Mouse (Mus musculus) MEL (cell line): ENCODE measurements at regions not wholly inside any gene's neighbourhood (a gene's known extent, or its start where the extent isn't known, plus 50 kb on each side); places are given as distances from the start of the nearest gene placed in this dataset.

Source experiments
- CTCF ChIP-seq, 3 experiments: IDR thresholded peaks in 2 of 3; conservative IDR thresholded peaks in 1 of 3; 2 replicates each; pipeline ENCODE4 v1.5.1; 2011 to 2012; ENCODE audit warnings: low read length in 3 of 3, low read depth in 2 of 3, mild to moderate bottlenecking in 2 of 3, improper control_type of control experiment in 1 of 3, inconsistent platforms in 1 of 3, mixed read lengths in 1 of 3, moderate library complexity in 1 of 3; ENCODE audit not compliant: control insufficient read depth in 1 of 3, insufficient read depth in 1 of 3, poor library complexity in 1 of 3, severe bottlenecking in 1 of 3
- EP300 ChIP-seq, 2 experiments: IDR thresholded peaks; 2 replicates each; pipeline ENCODE4 v1.6.1; 2011; ENCODE audit warnings: improper control_type of control experiment in 2 of 2, low read length in 2 of 2, low read depth in 1 of 2, mild to moderate bottlenecking in 1 of 2
- GABPA ChIP-seq: IDR thresholded peaks from 2 replicates; pipeline ENCODE4 v1.6.1; 2012; ENCODE audit warnings: low read depth, mild to moderate bottlenecking, inconsistent platforms, low read length, improper control_type of control experiment, moderate library complexity
- GATA1 ChIP-seq: IDR thresholded peaks from 2 replicates; pipeline ENCODE4 v1.6.1; 2011; ENCODE audit warnings: low read depth, low read length, improper control_type of control experiment
- HCFC1 ChIP-seq: IDR thresholded peaks from 2 replicates; pipeline ENCODE4 v1.6.1; 2012; ENCODE audit warnings: low read depth, mild to moderate bottlenecking, inconsistent platforms, low read length, improper control_type of control experiment, moderate library complexity
- KAT2A ChIP-seq: conservative IDR thresholded peaks from 2 replicates; pipeline ENCODE4 v1.6.1; 2012; ENCODE audit warnings: low read depth, low read length, improper control_type of control experiment, inconsistent platforms
- MAZ ChIP-seq: IDR thresholded peaks from 2 replicates; pipeline ENCODE4 v1.6.1; 2012; ENCODE audit warnings: low read depth, mild to moderate bottlenecking, inconsistent platforms, low read length, improper control_type of control experiment
- NELFE ChIP-seq: IDR thresholded peaks from 2 replicates; pipeline ENCODE4 v1.6.1; 2011; ENCODE audit warnings: low read depth, low read length, improper control_type of control experiment
- POLR2A ChIP-seq, 2 experiments: IDR thresholded peaks; 2 replicates each; pipeline ENCODE4 v1.6.1; 2011 to 2012; ENCODE audit warnings: low read length in 2 of 2, mild to moderate bottlenecking in 2 of 2, control low read depth in 1 of 2, improper control_type of control experiment in 1 of 2, low read depth in 1 of 2, moderate library complexity in 1 of 2; ENCODE audit not compliant: control insufficient read depth in 1 of 2, insufficient read depth in 1 of 2, poor library complexity in 1 of 2
- RAD21 ChIP-seq: IDR thresholded peaks from 2 replicates; pipeline ENCODE4 v1.6.1; 2011; ENCODE audit warnings: mild to moderate bottlenecking, low read depth, low read length, improper control_type of control experiment

- TF ChIP-seq HCFC1 (no peak), GABPA (no peak), KAT2A (no peak), MAZ (no peak), CTCF (IDR thresholded peaks at IDR 0.05 in 2 of 3, conservative IDR thresholded peaks at IDR 0.05 in 1 of 3; ENCODE audit: control insufficient read depth in 1 of 3, insufficient read depth in 1 of 3, low read depth in 2 of 3, low read length in 3 of 3, poor library complexity in 1 of 3, severe bottlenecking in 1 of 3) (no peak), POLR2A (IDR thresholded peaks at IDR 0.05; ENCODE audit: control insufficient read depth in 1 of 2, insufficient read depth in 1 of 2, low read depth in 1 of 2, low read length in 2 of 2, poor library complexity in 1 of 2) (no peak), GATA1 (no peak), RAD21 (no peak), NELFE (no peak), EP300 (IDR thresholded peaks at IDR 0.05; ENCODE audit: low read depth in 1 of 2, low read length in 2 of 2) (no peak)
These were observed 61.3 kb upstream of the Clint1 start for GRCm38 (mm10) chr11:45790504-45790903.
